Mouse (Mus musculus) mammary gland, adult 2 months (tissue): ENCODE data around the gene Spire2. TPM values are rescaled to one million over a fixed set of nuclear protein-coding genes. Genes with fewer than 3 reads are reported as not detected.

ENCODE experiments used
- polyA plus RNA-seq: library from polyadenylated mRNA; depleted of rRNA; stranded (reverse); fragments of >200 nt; gene quantifications from 2 replicates; pipeline ENCODE4 v1.2.3, GENCODE M21; 2012; ENCODE audit warnings: low replicate concordance; rRNA removed

Gene Spire2
- 2.0 and 2.3 TPM in 2 replicates for polyA plus RNA-seq

DNA sequence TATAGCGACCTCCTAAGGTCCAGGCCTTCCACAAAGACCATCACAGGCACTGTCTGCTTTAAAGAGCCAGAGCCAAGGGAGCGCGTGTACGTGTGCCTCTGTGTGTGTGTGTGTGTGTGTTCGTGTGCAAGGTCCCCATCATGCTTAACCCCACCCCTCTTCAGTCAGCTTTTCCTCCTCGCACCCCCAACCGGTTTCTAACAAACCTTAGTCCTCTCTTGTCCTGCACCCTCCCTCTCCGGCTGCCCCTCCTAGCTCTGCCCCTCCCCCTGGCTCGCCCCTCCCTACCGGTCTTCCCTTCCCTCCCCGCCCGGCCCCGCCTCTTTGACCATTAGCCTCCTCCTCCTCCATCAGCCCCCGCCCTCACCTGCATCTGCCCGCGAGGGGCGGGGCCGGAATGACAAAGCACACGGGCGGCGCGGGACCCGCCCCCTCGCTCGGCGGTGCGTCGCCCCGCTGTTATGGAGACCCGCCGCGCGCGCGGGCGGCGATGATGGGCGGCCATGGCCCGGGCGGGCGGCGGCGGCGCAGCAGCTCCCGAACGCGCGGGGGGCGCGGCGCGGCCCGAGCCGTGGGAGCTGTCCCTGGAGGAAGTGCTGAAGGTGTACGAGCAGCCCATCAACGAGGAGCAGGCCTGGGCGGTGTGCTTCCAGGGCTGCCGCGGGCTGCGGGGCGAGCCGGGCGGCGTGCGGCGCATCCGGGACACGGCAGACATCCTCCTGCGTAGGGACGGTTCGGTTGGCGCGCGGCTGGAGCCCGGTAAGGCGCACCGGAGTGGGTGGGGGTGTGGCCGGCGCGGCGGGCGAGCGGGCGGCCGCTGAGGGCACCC is at the start of gene Spire2:
Gene Spire2, plus strand, starts transcription at position 452 of the 829 bp plus-strand sequence.

GRCm38 (mm10) chr8:123318467-123318911 is 14.0 kb upstream of the Spire2 start, which contains the start of gene Fanca:
Fanca (minus strand) TSS chr8:123318576.

GRCm38 (mm10) chr8:123373403-123374238 is 41.1 kb downstream of the Spire2 start, which contains the start of gene Tcf25:
Tcf25 (plus strand) TSS chr8:123373753.

GRCm38 (mm10) chr8:123406786-123407185 is 74.3 kb downstream of the Spire2 start, which contains the start of gene Mc1r:
Mc1r (plus strand) TSS chr8:123407107.

DNA sequence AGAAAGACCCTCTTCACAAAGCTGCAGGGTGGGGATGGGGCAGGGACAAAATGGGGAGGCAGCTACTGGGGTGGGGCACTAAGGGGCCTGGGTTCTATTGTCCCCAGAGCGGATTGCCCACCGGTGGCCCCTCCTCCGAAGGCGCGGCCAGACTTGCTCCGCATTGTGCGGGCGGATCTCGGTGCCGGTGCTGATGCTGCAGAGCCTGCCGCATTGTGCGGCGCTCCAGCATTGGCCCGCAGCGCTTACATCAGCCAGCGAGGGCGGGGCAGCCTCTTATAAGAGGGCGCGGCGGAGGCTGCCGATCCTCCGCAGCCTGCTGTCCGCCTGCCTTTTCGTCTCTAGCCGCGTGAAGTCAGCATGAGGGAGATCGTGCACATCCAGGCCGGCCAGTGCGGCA is 78.7 kb downstream of the Spire2 start, which contains the start of gene Tubb3:
Gene Tubb3, plus strand, starts transcription at position 179 of the 400 bp plus-strand sequence.

Other genes with a start within 250 kb of the Spire2 start
- 1,523 and 4,714 TPM in 2 replicates for gene Rpl13, start 230.4 kb upstream of the Spire2 start, polyA plus RNA-seq
- gene Cpne7, start 215.3 kb upstream of the Spire2 start, polyA plus RNA-seq = 2.7 and 3.4 TPM in 2 replicates
- gene Sult5a1, start 174.4 kb upstream of the Spire2 start, polyA plus RNA-seq = 13.0 and 32.0 TPM in 2 replicates
- gene Dpep1, start 146.5 kb upstream of the Spire2 start, polyA plus RNA-seq = 153 and 226 TPM in 2 replicates
- gene Chmp1a, start 120.0 kb upstream of the Spire2 start, polyA plus RNA-seq = 101 and 105 TPM in 2 replicates
- gene Spata33, start 119.9 kb upstream of the Spire2 start, polyA plus RNA-seq = 0.73 and 1.2 TPM in 2 replicates
- gene Cdk10, start 107.9 kb upstream of the Spire2 start, polyA plus RNA-seq = 59.7 and 68.5 TPM in 2 replicates
- gene Spata2l, start 96.5 kb upstream of the Spire2 start, polyA plus RNA-seq = 9.0 and 19.4 TPM in 2 replicates
- gene Zfp276, start 78.5 kb upstream of the Spire2 start, polyA plus RNA-seq = 29.7 and 44.2 TPM in 2 replicates
- gene Vps9d1, start 78.4 kb upstream of the Spire2 start, polyA plus RNA-seq = 84.1 and 191 TPM in 2 replicates
- 10.7 and 17.3 TPM in 2 replicates for gene Fanca, start 14.1 kb upstream of the Spire2 start, polyA plus RNA-seq
- 170 and 237 TPM in 2 replicates for gene Tcf25, start 41.0 kb downstream of the Spire2 start, polyA plus RNA-seq
- gene Mc1r, start 74.4 kb downstream of the Spire2 start, polyA plus RNA-seq = not detected in 2 replicates
- 1.5 TPM in 2 replicates for gene Tubb3, start 78.7 kb downstream of the Spire2 start, polyA plus RNA-seq
- gene Def8, start 90.8 kb downstream of the Spire2 start, polyA plus RNA-seq = 29.8 and 38.0 TPM in 2 replicates
- gene Afg3l1, start 145.2 kb downstream of the Spire2 start, polyA plus RNA-seq = 17.3 and 27.8 TPM in 2 replicates
- 0.34 and 0.57 TPM in 2 replicates for gene Dbndd1, start 182.8 kb downstream of the Spire2 start, polyA plus RNA-seq
- gene Gas8, start 186.1 kb downstream of the Spire2 start, polyA plus RNA-seq = 4.8 and 6.8 TPM in 2 replicates